Mouse (Mus musculus) neural tube, embryonic 12.5 days (tissue): Measurements from ENCODE around the gene Dap3. TPM values are rescaled to one million over a fixed set of nuclear protein-coding genes. Genes with fewer than 3 reads are reported as not detected.

ENCODE experiments used
- ATAC-seq: fragments of 200-750 bp; cut with Nextera tagmentation; 2 replicates; pipeline ENCODE4 v1.8.0; 2017; ENCODE audit warnings: low read depth, mild to moderate bottlenecking, moderate TSS enrichment, moderate library complexity; ENCODE audit not compliant: low FRiP score
- H3K27ac ChIP-seq: fragments of 300-500 bp; sonication (generic); 2 replicates; pipeline ENCODE4 v1.5.1; 2016
- H3K27me3 ChIP-seq: fragments of 300-500 bp; sonication (generic); replicated peaks from 2 replicates; pipeline ENCODE4 v1.6.1; 2016; ENCODE audit warnings: mild to moderate bottlenecking
- H3K36me3 ChIP-seq: fragments of 300-500 bp; sonication (generic); 2 replicates; pipeline ENCODE4 v1.6.1; 2016; ENCODE audit warnings: mild to moderate bottlenecking
- H3K4me1 ChIP-seq: fragments of 300-500 bp; sonication (generic); 2 replicates; pipeline ENCODE4 v1.6.1; 2016
- H3K4me2 ChIP-seq: fragments of 300-500 bp; sonication (generic); replicated peaks from 2 replicates; pipeline ENCODE4 v1.6.1; 2016; ENCODE audit warnings: mild to moderate bottlenecking
- H3K4me3 ChIP-seq: fragments of 300-500 bp; sonication (generic); 2 replicates; pipeline ENCODE4 v1.5.1; 2016
- H3K9ac ChIP-seq: fragments of 300-500 bp; sonication (generic); 2 replicates; pipeline ENCODE4 v1.6.1; 2016; ENCODE audit warnings: mild to moderate bottlenecking
- H3K9me3 ChIP-seq: fragments of 300-500 bp; sonication (generic); 2 replicates; pipeline ENCODE4 v1.6.1; 2016; ENCODE audit warnings: mild to moderate bottlenecking
- WGBS: fragments of 180-500 bp; shearing (Covaris S2); methylation state at CpG from one replicate; pipeline ENCODE4 v1.1.7; 2016; 5-methylcytosine and 5-hydroxymethylcytosine counted together
- polyA plus RNA-seq: library from polyadenylated mRNA; unstranded; fragments of >200 nt; fragmentation: Nextera tagmentation; extraction: Ambion mirVana; gene quantifications from 2 replicates; pipeline ENCODE4 v1.2.1, GENCODE M21; 2016

Gene Dap3
- polyA plus RNA-seq, 1 experiment from 2014 or later, result 157 TPM

- H3K9me3 ChIP-seq, result no peaks in the 10 kb centered on the region
- H3K9ac ChIP-seq, result no peak overlapping the region
- peaks cover 8% of the 10 kb centered on the region for H3K4me1 ChIP-seq
- H3K27ac ChIP-seq, result no peak overlapping the region
- 94% methylated on average over 10 of the region's 10 CpGs for whole genome bisulfite sequencing
- H3K4me2 ChIP-seq, result no peak overlapping the region
- no peak for ATAC-seq
- H3K4me3 ChIP-seq, result no peak overlapping the region
- H3K27me3 ChIP-seq, result no peaks in the 10 kb centered on the region
- H3K36me3 ChIP-seq, result peaks cover 31% of the 10 kb centered on the region
Observed at GRCm38 (mm10) chr3:88942316-88942880, 8.6 kb downstream of the Dap3 start.

- Histone ChIP-seq H3K27ac (no peak overlapping the region), H3K4me2 (no peak overlapping the region), H3K9ac (no peak overlapping the region), H3K4me3 (no peak overlapping the region), H3K4me1 (peaks cover 7% of the 10 kb centered on the region), H3K36me3 (peaks cover 51% of the 10 kb centered on the region), H3K27me3 (no peaks in the 10 kb centered on the region), H3K9me3 (no peaks in the 10 kb centered on the region)
- WGBS, result 74% methylated on average over 3 of the region's 3 CpGs
- no peak for ATAC-seq
Observed at GRCm38 (mm10) chr3:88939749-88940148, 11.2 kb downstream of the Dap3 start.

- Histone ChIP-seq H3K4me2 (no peak overlapping the region), H3K27me3 (no peaks in the 10 kb centered on the region), H3K36me3 (peaks cover 57% of the 10 kb centered on the region), H3K4me3 (no peak overlapping the region), H3K27ac (no peak overlapping the region), H3K9me3 (no peaks in the 10 kb centered on the region), H3K9ac (no peak overlapping the region), H3K4me1 (peaks cover 6% of the 10 kb centered on the region)
- no peak for ATAC-seq
- WGBS, result 94% methylated on average over 10 of the region's 10 CpGs
Observed at GRCm38 (mm10) chr3:88939071-88939470, 11.9 kb downstream of the Dap3 start.

- no peak overlapping the region for H3K4me3 ChIP-seq
Observed at GRCm38 (mm10) chr3:88929501-88929900, 21.5 kb downstream of the Dap3 start.

GRCm38 (mm10) chr3:88925651-88926050, 25.3 kb downstream of the Dap3 start:
- H3K9me3 ChIP-seq, result 0 out of 2 replicates have a peak, but pooled peaks cover 7% of the 10 kb centered on the region
- no peak for ATAC-seq
- H3K27ac ChIP-seq, result no peak overlapping the region
- no peak overlapping the region for H3K4me3 ChIP-seq
- no peaks in the 10 kb centered on the region for H3K27me3 ChIP-seq
- no peak overlapping the region for H3K9ac ChIP-seq
- H3K4me2 ChIP-seq, result no peak overlapping the region
- H3K4me1 ChIP-seq, result no peaks in the 10 kb centered on the region
- peaks cover 96% of the 10 kb centered on the region for H3K36me3 ChIP-seq
- WGBS, result 92% methylated on average over 2 of the region's 2 CpGs

More at GRCm38 (mm10) chr3:88929501-88929900, 21.5 kb downstream of the Dap3 start:
- H3K36me3 ChIP-seq, result peaks cover 91% of the 10 kb centered on the region
- no peak overlapping the region for H3K9ac ChIP-seq
- 92% methylated on average over 3 of the region's 3 CpGs for WGBS
- ATAC-seq, result no peak
- H3K27me3 ChIP-seq, result no peaks in the 10 kb centered on the region
- no peaks in the 10 kb centered on the region for H3K4me1 ChIP-seq
- H3K4me2 ChIP-seq, result no peak overlapping the region
- H3K9me3 ChIP-seq, result no peaks in the 10 kb centered on the region
- no peak overlapping the region for H3K27ac ChIP-seq

- no peak overlapping the region for H3K9ac ChIP-seq
- ATAC-seq, result no peak
- no peaks in the 10 kb centered on the region for H3K27me3 ChIP-seq
- H3K27ac ChIP-seq, result no peak overlapping the region
- no peak overlapping the region for H3K4me3 ChIP-seq
- 95% methylated on average over 8 of the region's 8 CpGs for WGBS
- H3K4me2 ChIP-seq, result no peak overlapping the region
- 0 out of 2 replicates have a peak, but pooled peaks cover 7% of the 10 kb centered on the region for H3K9me3 ChIP-seq
- H3K36me3 ChIP-seq, result peaks cover 85% of the 10 kb centered on the region
- no peaks in the 10 kb centered on the region for H3K4me1 ChIP-seq
Observed at GRCm38 (mm10) chr3:88923989-88924591, 26.9 kb downstream of the Dap3 start.

GRCm38 (mm10) chr3:88921411-88921810, 29.6 kb downstream of the Dap3 start:
- Histone ChIP-seq H3K4me1 (no peaks in the 10 kb centered on the region), H3K36me3 (peaks cover 58% of the 10 kb centered on the region), H3K9me3 (0 out of 2 replicates have a peak, but pooled peaks cover 7% of the 10 kb centered on the region), H3K4me3 (no peak overlapping the region), H3K4me2 (no peak overlapping the region), H3K27me3 (no peaks in the 10 kb centered on the region), H3K9ac (no peak overlapping the region), H3K27ac (no peak overlapping the region)
- no peak for ATAC-seq
- 94% methylated on average over 9 of the region's 9 CpGs for WGBS

- ATAC-seq, result no peak
- no peak overlapping the region for H3K9ac ChIP-seq
- no peaks in the 10 kb centered on the region for H3K27me3 ChIP-seq
- H3K9me3 ChIP-seq, result 0 out of 2 replicates have a peak, but pooled peaks cover 7% of the 10 kb centered on the region
- H3K4me1 ChIP-seq, result peaks cover 6% of the 10 kb centered on the region; the same call in 1 of the 2 replicates
- no peak overlapping the region for H3K4me3 ChIP-seq
- H3K36me3 ChIP-seq, result peaks cover 35% of the 10 kb centered on the region
- WGBS, result 81% methylated on average over 13 of the region's 13 CpGs
- H3K4me2 ChIP-seq, result no peak overlapping the region
- no peak overlapping the region for H3K27ac ChIP-seq
Observed at GRCm38 (mm10) chr3:88918981-88919380, 32.0 kb downstream of the Dap3 start.

- H3K9me3 ChIP-seq, result no peaks in the 10 kb centered on the region
- 34% methylated on average over 8 of the region's 8 CpGs for WGBS
- peaks cover 13% of the 10 kb centered on the region; the same call in 1 of the 2 replicates for H3K4me1 ChIP-seq
- H3K27ac ChIP-seq, result peak overlapping the region; percentile 47; the same call in 1 of the 2 replicates
- no peak for ATAC-seq
- peak overlapping the region; percentile 76 for H3K4me2 ChIP-seq
- H3K36me3 ChIP-seq, result peaks cover 30% of the 10 kb centered on the region
- H3K4me3 ChIP-seq, result peak overlapping the region; percentile 59
- peak overlapping the region; percentile 72 for H3K9ac ChIP-seq
- H3K27me3 ChIP-seq, result no peaks in the 10 kb centered on the region
Observed at GRCm38 (mm10) chr3:88914384-88914810, 36.6 kb downstream of the Dap3 start.

- Histone ChIP-seq H3K9me3 (no peaks in the 10 kb centered on the region), H3K36me3 (peaks cover 36% of the 10 kb centered on the region), H3K4me2 (peak within 1 kb of the TSS; percentile 76), H3K9ac (peak within 1 kb of the TSS; percentile 72), H3K4me1 (peaks cover 13% of the 10 kb centered on the region; the same call in 1 of the 2 replicates), H3K4me3 (peak within 1 kb of the TSS; percentile 59), H3K27ac (peak within 1 kb of the TSS; percentile 47; the same call in 1 of the 2 replicates), H3K27me3 (no peaks in the 10 kb centered on the region)
- ATAC-seq, result peak; percentile 95
- WGBS, result under 1% methylated on average over 62 of the region's 62 CpGs
Observed at GRCm38 (mm10) chr3:88913511-88914383, 37.2 kb downstream of the Dap3 start, which contains the start of gene Msto1. TSS of gene Msto1 (minus strand) at chr3:88913999.

- peaks cover 48% of the 10 kb centered on the region for H3K36me3 ChIP-seq
- WGBS, result 90% methylated on average over 7 of the region's 7 CpGs
- H3K9me3 ChIP-seq, result no peaks in the 10 kb centered on the region
- H3K27me3 ChIP-seq, result no peaks in the 10 kb centered on the region
- peaks cover 13% of the 10 kb centered on the region; the same call in 1 of the 2 replicates for H3K4me1 ChIP-seq
- H3K9ac ChIP-seq, result no peak overlapping the region
- ATAC-seq, result no peak
- H3K4me2 ChIP-seq, result peak overlapping the region; percentile 76
- H3K4me3 ChIP-seq, result no peak overlapping the region
- H3K27ac ChIP-seq, result no peak overlapping the region
Observed at GRCm38 (mm10) chr3:88912585-88912984, 38.4 kb downstream of the Dap3 start.
